Mouse (Mus musculus) cerebellum, adult 2 months (tissue): Measurements from ENCODE around the gene Slain2. TPM values are rescaled to one million over a fixed set of nuclear protein-coding genes. Genes with fewer than 3 reads are reported as not detected.

ENCODE experiments used
- DNase-seq, 2 experiments: peaks; one replicate each; pipeline ENCODE4 v3.0.0; 2021
- H3K27ac ChIP-seq: fragments of 200-500 bp; 2 replicates; pipeline ENCODE4 v1.5.1; 2012; ENCODE audit warnings: low read length, control low read depth, inconsistent platforms; ENCODE audit not compliant: insufficient read depth
- H3K27me3 ChIP-seq: fragments of 200-500 bp; 2 replicates; pipeline ENCODE4 v1.6.1; 2012; ENCODE audit warnings: inconsistent platforms, mild to moderate bottlenecking, low read length, moderate library complexity; ENCODE audit not compliant: control insufficient read depth, insufficient read depth
- H3K4me1 ChIP-seq: fragments of 200-500 bp; 2 replicates; pipeline ENCODE4 v1.6.1; 2011; ENCODE audit warnings: low read length; ENCODE audit not compliant: control insufficient read depth, insufficient read depth
- H3K4me3 ChIP-seq: fragments of 200-500 bp; replicated peaks from 2 replicates; pipeline ENCODE3; 2011; ENCODE audit warnings: mild to moderate bottlenecking, low read depth, low read length, control low read depth; ENCODE audit not compliant: insufficient read depth
- CTCF ChIP-seq: fragments of 200-500 bp; IDR thresholded peaks from 2 replicates; pipeline ENCODE4 v1.5.1; 2011; ENCODE audit warnings: low read depth, mild to moderate bottlenecking, control low read depth, low read length, moderate library complexity, borderline replicate concordance; ENCODE audit not compliant: insufficient read depth
- POLR2A ChIP-seq: fragments of 200-500 bp; IDR thresholded peaks from 2 replicates; pipeline ENCODE4 v1.6.1; 2011; ENCODE audit warnings: low read length, control low read depth, borderline replicate concordance; ENCODE audit not compliant: insufficient read depth
- WGBS: fragments of 180-500 bp; shearing (Covaris S2); methylation state at CpG from one replicate; pipeline ENCODE4 v1.1.7; 2018; 5-methylcytosine and 5-hydroxymethylcytosine counted together
- polyA plus RNA-seq: library from polyadenylated mRNA; depleted of rRNA; stranded (reverse); fragments of >200 nt; gene quantifications from 2 replicates; pipeline ENCODE4 v1.2.3, GENCODE M21; 2012; rRNA removed

Slain2 gene
- polyA plus RNA-seq, 1 experiment, result 16.2 TPM

- Histone ChIP-seq H3K27me3 (no peaks in the 10 kb centered on the region), H3K4me3 (no peak overlapping the region), H3K27ac (no peak overlapping the region), H3K4me1 (no peaks in the 10 kb centered on the region)
- TF ChIP-seq POLR2A (no peak), CTCF (no peak)
- DNase-seq, result no peak
- 92% methylated on average over 13 of the region's 13 CpGs for WGBS
These were observed 109.7 kb downstream of the Slain2 start for GRCm38 (mm10) chr5:73023801-73024200.

Other genes starting within 250 kb of the Slain2 start
- 0.03 and 0.05 TPM in 2 replicates for gene Txk, start 161.5 kb upstream of the Slain2 start, polyA plus RNA-seq
- gene Tec, start 45.8 kb upstream of the Slain2 start, polyA plus RNA-seq, result 1.8 and 2.5 TPM in 2 replicates
- not detected in 2 replicates for gene Gm10135, start 60.4 kb downstream of the Slain2 start, polyA plus RNA-seq
- 7.6 and 10.9 TPM in 2 replicates for gene Slc10a4, start 92.6 kb downstream of the Slain2 start, polyA plus RNA-seq